Mouse (Mus musculus) heart, embryonic 15.5 days (tissue): ENCODE data around the gene Lars2. TPM values are rescaled to one million over a fixed set of nuclear protein-coding genes. Genes with fewer than 3 reads are reported as not detected.

ENCODE experiments used
- ATAC-seq: fragments of 200-750 bp; cut with Nextera tagmentation; replicated peaks from 2 replicates; pipeline ENCODE4 v1.8.0; 2017; ENCODE audit warnings: low read depth, moderate TSS enrichment; ENCODE audit not compliant: insufficient number of reproducible peaks, insufficient read depth, low FRiP score
- H3K27ac ChIP-seq: fragments of 300-500 bp; sonication (generic); 2 replicates; pipeline ENCODE4 v1.5.1; 2015; ENCODE audit warnings: mild to moderate bottlenecking, inconsistent platforms
- H3K27me3 ChIP-seq: fragments of 300-500 bp; sonication (generic); 2 replicates; pipeline ENCODE4 v1.6.1; 2015; ENCODE audit warnings: inconsistent platforms
- H3K36me3 ChIP-seq: fragments of 300-500 bp; sonication (generic); 2 replicates; pipeline ENCODE4 v1.6.1; 2015; ENCODE audit warnings: mild to moderate bottlenecking, inconsistent platforms
- H3K4me1 ChIP-seq: fragments of 300-500 bp; sonication (generic); replicated peaks from 2 replicates; pipeline ENCODE4 v1.6.1; 2015; ENCODE audit warnings: inconsistent platforms
- H3K4me2 ChIP-seq: fragments of 300-500 bp; sonication (generic); 2 replicates; pipeline ENCODE4 v1.6.1; 2015; ENCODE audit warnings: inconsistent platforms, mild to moderate bottlenecking, moderate library complexity
- H3K4me3 ChIP-seq: fragments of 300-500 bp; sonication (generic); 2 replicates; pipeline ENCODE4 v1.5.1; 2015; ENCODE audit warnings: mild to moderate bottlenecking, inconsistent platforms
- H3K9ac ChIP-seq: fragments of 300-500 bp; sonication (generic); 2 replicates; pipeline ENCODE4 v1.6.1; 2015; ENCODE audit warnings: mild to moderate bottlenecking, inconsistent platforms
- H3K9me3 ChIP-seq: fragments of 300-500 bp; sonication (generic); replicated peaks from 2 replicates; pipeline ENCODE4 v1.6.1; 2016; ENCODE audit warnings: inconsistent platforms
- WGBS: fragments of 180-500 bp; shearing (Covaris S2); methylation state at CpG from one replicate; pipeline ENCODE4 v1.1.7; 2015; ENCODE audit warnings: mixed read lengths; 5-methylcytosine and 5-hydroxymethylcytosine counted together
- polyA plus RNA-seq: library from polyadenylated mRNA; unstranded; fragments of >200 nt; fragmentation: Nextera tagmentation; extraction: Ambion mirVana; gene quantifications from 2 replicates; pipeline ENCODE4 v1.2.1, GENCODE M21; 2015

Gene Lars2
- polyA plus RNA-seq, 1 experiment from 2014 or later: 885 TPM

- Histone ChIP-seq H3K4me3 (no peak overlapping the region), H3K27ac (no peak overlapping the region), H3K4me1 (no peaks in the 10 kb centered on the region), H3K27me3 (no peaks in the 10 kb centered on the region), H3K9me3 (no peaks in the 10 kb centered on the region), H3K4me2 (no peak overlapping the region), H3K36me3 (0 out of 2 replicates have a peak, but pooled peaks cover 9% of the 10 kb centered on the region), H3K9ac (no peak overlapping the region)
- WGBS: 49% methylated on average over 2 of the region's 2 CpGs
- ATAC-seq: no peak
These were observed 83.4 kb downstream of the Lars2 start for GRCm38 (mm10) chr9:123450174-123450573.

GRCm38 (mm10) chr9:123451772-123452171 lies 85.0 kb downstream of the Lars2 start:
- H3K4me2 ChIP-seq: no peak overlapping the region
- 0 out of 2 replicates have a peak, but pooled peaks cover 9% of the 10 kb centered on the region for H3K36me3 ChIP-seq
- H3K27ac ChIP-seq: no peak overlapping the region
- WGBS: 61% methylated on average over 3 of the region's 3 CpGs
- H3K9ac ChIP-seq: no peak overlapping the region
- H3K9me3 ChIP-seq: no peaks in the 10 kb centered on the region
- H3K4me1 ChIP-seq: peaks cover 8% of the 10 kb centered on the region
- H3K4me3 ChIP-seq: no peak overlapping the region
- no peak for ATAC-seq
- H3K27me3 ChIP-seq: no peaks in the 10 kb centered on the region

GRCm38 (mm10) chr9:123456634-123457602 lies 90.2 kb downstream of the Lars2 start:
- ATAC-seq: no peak
- Histone ChIP-seq H3K27ac (peak overlapping the region; percentile 87), H3K4me1 (peaks cover 22% of the 10 kb centered on the region), H3K27me3 (no peaks in the 10 kb centered on the region), H3K36me3 (peaks cover 9% of the 10 kb centered on the region; the same call in 1 of the 2 replicates), H3K4me2 (peak overlapping the region; percentile 27; the same call in 1 of the 2 replicates), H3K9ac (0 out of 2 replicates have a peak overlapping the region, but pooled peaks have one; percentile 26), H3K4me3 (no peak overlapping the region), H3K9me3 (no peaks in the 10 kb centered on the region)
- WGBS: 36% methylated on average over 9 of the region's 9 CpGs

GRCm38 (mm10) chr9:123457603-123458002 lies 90.9 kb downstream of the Lars2 start:
- no peak for ATAC-seq
- Histone ChIP-seq H3K9me3 (no peaks in the 10 kb centered on the region), H3K4me2 (peak overlapping the region; percentile 27; the same call in 1 of the 2 replicates), H3K4me3 (no peak overlapping the region), H3K4me1 (peaks cover 22% of the 10 kb centered on the region), H3K9ac (no peak overlapping the region), H3K36me3 (peaks cover 6% of the 10 kb centered on the region; the same call in 1 of the 2 replicates), H3K27ac (peak overlapping the region; percentile 87), H3K27me3 (no peaks in the 10 kb centered on the region)
- 21% methylated on average over 2 of the region's 2 CpGs for WGBS

GRCm38 (mm10) chr9:123467141-123467620 lies 100.5 kb downstream of the Lars2 start:
- Histone ChIP-seq H3K27ac (peak overlapping the region; percentile 81), H3K4me2 (0 out of 2 replicates have a peak overlapping the region, but pooled peaks have one; percentile 2), H3K4me1 (peaks cover 30% of the 10 kb centered on the region), H3K4me3 (no peak overlapping the region), H3K9ac (no peak overlapping the region), H3K36me3 (peaks cover 4% of the 10 kb centered on the region; the same call in 1 of the 2 replicates), H3K9me3 (no peaks in the 10 kb centered on the region), H3K27me3 (no peaks in the 10 kb centered on the region)
- WGBS: 36% methylated on average over 4 of the region's 4 CpGs
- peak; percentile 85 for ATAC-seq

GRCm38 (mm10) chr9:123468406-123469085 lies 101.8 kb downstream of the Lars2 start:
- Histone ChIP-seq H3K27ac (peak overlapping the region; percentile 81), H3K9me3 (no peaks in the 10 kb centered on the region), H3K36me3 (peaks cover 3% of the 10 kb centered on the region; the same call in 1 of the 2 replicates), H3K9ac (no peak overlapping the region), H3K4me1 (peaks cover 30% of the 10 kb centered on the region), H3K4me3 (no peak overlapping the region), H3K27me3 (no peaks in the 10 kb centered on the region), H3K4me2 (no peak overlapping the region)
- WGBS: 52% methylated on average over 5 of the region's 5 CpGs
- no peak for ATAC-seq

GRCm38 (mm10) chr9:123469087-123469486 lies 102.4 kb downstream of the Lars2 start:
- H3K36me3 ChIP-seq: no peaks in the 10 kb centered on the region
- H3K9me3 ChIP-seq: no peaks in the 10 kb centered on the region
- H3K27ac ChIP-seq: peak overlapping the region; percentile 81
- no peak overlapping the region for H3K4me3 ChIP-seq
- no peak overlapping the region for H3K4me2 ChIP-seq
- peaks cover 30% of the 10 kb centered on the region for H3K4me1 ChIP-seq
- no peak for ATAC-seq
- H3K9ac ChIP-seq: no peak overlapping the region
- no peaks in the 10 kb centered on the region for H3K27me3 ChIP-seq

- no peaks in the 10 kb centered on the region for H3K27me3 ChIP-seq
- H3K9me3 ChIP-seq: no peaks in the 10 kb centered on the region
- peaks cover 21% of the 10 kb centered on the region for H3K4me1 ChIP-seq
- no peak overlapping the region for H3K4me3 ChIP-seq
- no peaks in the 10 kb centered on the region for H3K36me3 ChIP-seq
- H3K27ac ChIP-seq: peak overlapping the region; percentile 9; the same call in 1 of the 2 replicates
- no peak overlapping the region for H3K9ac ChIP-seq
- no peak for ATAC-seq
- no peak overlapping the region for H3K4me2 ChIP-seq
These were observed 106.7 kb downstream of the Lars2 start for GRCm38 (mm10) chr9:123473377-123473776.

GRCm38 (mm10) chr9:123475569-123475968 lies 108.8 kb downstream of the Lars2 start:
- Histone ChIP-seq H3K27me3 (no peaks in the 10 kb centered on the region), H3K9me3 (no peaks in the 10 kb centered on the region), H3K4me2 (no peak overlapping the region), H3K4me1 (peaks cover 25% of the 10 kb centered on the region), H3K27ac (peak overlapping the region; percentile 45), H3K9ac (no peak overlapping the region), H3K36me3 (no peaks in the 10 kb centered on the region), H3K4me3 (no peak overlapping the region)
- ATAC-seq: no peak
- WGBS: 72% methylated on average over 1 of the region's 1 CpGs

GRCm38 (mm10) chr9:123478031-123478585 lies 111.4 kb downstream of the Lars2 start:
- peaks cover 51% of the 10 kb centered on the region for H3K4me1 ChIP-seq
- WGBS: 2% methylated on average over 19 of the region's 29 CpGs
- H3K4me3 ChIP-seq: peak overlapping the region; percentile 51
- peak overlapping the region; percentile 82 for H3K27ac ChIP-seq
- H3K9me3 ChIP-seq: no peaks in the 10 kb centered on the region
- peak overlapping the region; percentile 46 for H3K9ac ChIP-seq
- peak overlapping the region; percentile 96 for H3K4me2 ChIP-seq
- peak; percentile 62 for ATAC-seq
- peaks cover 5% of the 10 kb centered on the region; the same call in 1 of the 2 replicates for H3K36me3 ChIP-seq
- H3K27me3 ChIP-seq: no peaks in the 10 kb centered on the region
